Mouse (Mus musculus): ENCODE results near the gene Bst2. TPM values are rescaled to one million over a fixed set of nuclear protein-coding genes. Genes with fewer than 3 reads are reported as not detected.
"Not testable (repeated sequence)": the region's sequence is repeated elsewhere in the genome, so short reads cannot be mapped to it uniquely, and the experiment has no call there.

Gene Bst2
- polyA plus RNA-seq, 1 experiment from 2014 or later, result 10.8 TPM

GRCm38 (mm10) chr8:71547590-71547989 lies 10.3 kb upstream of the Bst2 start:
- H3K27me3 ChIP-seq (ENCODE audit: control insufficient read depth, insufficient read depth, low read length), result no peaks in the 10 kb centered on the region
- WGBS, result 80% methylated on average over 7 of the region's 7 CpGs
- no peak overlapping the region for H3K4me2 ChIP-seq (ENCODE audit: low read length)
- H3K9ac ChIP-seq (ENCODE audit: low read length), result no peak overlapping the region
- no peak overlapping the region for H3K27ac ChIP-seq (replicated peaks in 1 of 2; ENCODE audit: control insufficient read depth in 1 of 2, insufficient read depth in 1 of 2, low read depth in 2 of 2, low read length in 2 of 2)
- ATAC-seq (ENCODE audit: insufficient number of reproducible peaks, insufficient read depth, low FRiP score, low read depth), result no peak
- H3K36me3 ChIP-seq (ENCODE audit: control insufficient read depth, insufficient read depth, low read length), result peaks cover 34% of the 10 kb centered on the region
- H3K4me1 ChIP-seq (ENCODE audit: control insufficient read depth in 2 of 2, insufficient read depth in 2 of 2, low read length in 2 of 2), result peaks cover 5 to 6% of the 10 kb centered on the region in 2 experiments; a peak in 3 of 4 replicates
- no peak overlapping the region for H3K4me3 ChIP-seq (ENCODE audit: control insufficient read depth in 1 of 2, insufficient read depth in 1 of 2, low read depth in 1 of 2, low read length in 2 of 2)
- H3K9me3 ChIP-seq (ENCODE audit: control insufficient read depth, low read length), result no peaks in the 10 kb centered on the region

GRCm38 (mm10) chr8:71545053-71545452 lies 7.8 kb upstream of the Bst2 start:
- Histone ChIP-seq H3K9ac (ENCODE audit: low read length) (no peak overlapping the region), H3K27ac (replicated peaks in 1 of 2; ENCODE audit: control insufficient read depth in 1 of 2, insufficient read depth in 1 of 2, low read depth in 2 of 2, low read length in 2 of 2) (no peak overlapping the region), H3K4me2 (ENCODE audit: low read length) (no peak overlapping the region), H3K27me3 (ENCODE audit: control insufficient read depth, insufficient read depth, low read length) (no peaks in the 10 kb centered on the region), H3K4me1 (ENCODE audit: control insufficient read depth in 2 of 2, insufficient read depth in 2 of 2, low read length in 2 of 2) (peaks cover 2 to 6% of the 10 kb centered on the region in 2 experiments; a peak in 2 of 4 replicates), H3K9me3 (ENCODE audit: control insufficient read depth, low read length) (no peaks in the 10 kb centered on the region), H3K4me3 (ENCODE audit: control insufficient read depth in 1 of 2, insufficient read depth in 1 of 2, low read depth in 1 of 2, low read length in 2 of 2) (no peak overlapping the region), H3K36me3 (ENCODE audit: control insufficient read depth, insufficient read depth, low read length) (peaks cover 34% of the 10 kb centered on the region)
- WGBS, result 87% methylated on average over 11 of the region's 11 CpGs
- ATAC-seq (ENCODE audit: insufficient number of reproducible peaks, insufficient read depth, low FRiP score, low read depth), result no peak

DNA sequence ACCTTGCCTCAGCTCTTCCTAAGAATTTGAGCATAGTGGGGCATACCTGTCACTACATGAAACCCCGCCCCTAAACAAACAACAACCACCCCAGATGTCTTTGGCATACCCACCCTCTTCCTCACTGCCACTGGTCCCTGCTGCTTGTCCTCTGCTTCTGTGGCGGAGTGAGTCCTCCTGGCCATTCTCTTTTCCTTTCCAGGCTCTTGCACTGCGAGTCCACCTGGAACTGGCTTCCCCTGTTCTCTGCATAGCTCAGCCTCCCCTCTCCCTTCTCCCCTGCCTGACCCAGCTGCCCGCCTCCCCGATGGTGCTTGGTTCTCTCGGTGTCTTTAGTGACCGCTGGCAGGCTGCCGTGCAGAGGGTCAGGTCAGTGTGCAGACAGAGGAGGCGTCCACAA lies 6.5 kb upstream of the Bst2 start:
- no peaks in the 10 kb centered on the region for H3K9me3 ChIP-seq (ENCODE audit: control insufficient read depth, low read length)
- H3K27me3 ChIP-seq (ENCODE audit: control insufficient read depth, insufficient read depth, low read length), result no peaks in the 10 kb centered on the region
- peak overlapping the region; percentile 80; the same call in 1 of the 2 replicates for H3K9ac ChIP-seq (ENCODE audit: low read length)
- peak overlapping the region; percentile 85 for H3K4me2 ChIP-seq (ENCODE audit: low read length)
- H3K36me3 ChIP-seq (ENCODE audit: control insufficient read depth, insufficient read depth, low read length), result peaks cover 33% of the 10 kb centered on the region
- peak overlapping the region; percentile 69 to 89; a peak in 2 of 4 replicates for H3K4me3 ChIP-seq (ENCODE audit: control insufficient read depth in 1 of 2, insufficient read depth in 1 of 2, low read depth in 1 of 2, low read length in 2 of 2)
- WGBS, result 84% methylated on average over 9 of the region's 9 CpGs
- H3K27ac ChIP-seq (replicated peaks in 1 of 2; ENCODE audit: control insufficient read depth in 1 of 2, insufficient read depth in 1 of 2, low read depth in 2 of 2, low read length in 2 of 2), result no peak overlapping the region
- ATAC-seq (ENCODE audit: insufficient number of reproducible peaks, insufficient read depth, low FRiP score, low read depth), result no peak
- peaks cover 2 to 6% of the 10 kb centered on the region in 2 experiments; a peak in 2 of 4 replicates for H3K4me1 ChIP-seq (ENCODE audit: control insufficient read depth in 2 of 2, insufficient read depth in 2 of 2, low read length in 2 of 2)

GRCm38 (mm10) chr8:71542632-71543343 lies 5.5 kb upstream of the Bst2 start, which contains the start of gene Mvb12a:
Gene Mvb12a (plus strand): TSS chr8:71542922.
- H3K4me3 ChIP-seq (ENCODE audit: control insufficient read depth in 1 of 2, insufficient read depth in 1 of 2, low read depth in 1 of 2, low read length in 2 of 2), result peak within 1 kb of the TSS; percentile 69 to 89
- WGBS, result under 1% methylated on average over 51 of the region's 55 CpGs
- peaks cover 5 to 6% of the 10 kb centered on the region in 2 experiments; a peak in 2 of 4 replicates for H3K4me1 ChIP-seq (ENCODE audit: control insufficient read depth in 2 of 2, insufficient read depth in 2 of 2, low read length in 2 of 2)
- peak; percentile 90 for ATAC-seq (ENCODE audit: insufficient number of reproducible peaks, insufficient read depth, low FRiP score, low read depth)
- H3K9me3 ChIP-seq (ENCODE audit: control insufficient read depth, low read length), result no peaks in the 10 kb centered on the region
- peak within 1 kb of the TSS; percentile 80 for H3K9ac ChIP-seq (ENCODE audit: low read length)
- no peaks in the 10 kb centered on the region for H3K27me3 ChIP-seq (ENCODE audit: control insufficient read depth, insufficient read depth, low read length)
- peak within 1 kb of the TSS; percentile 47 to 57; a peak in 3 of 4 replicates for H3K27ac ChIP-seq (replicated peaks in 1 of 2; ENCODE audit: control insufficient read depth in 1 of 2, insufficient read depth in 1 of 2, low read depth in 2 of 2, low read length in 2 of 2)
- H3K4me2 ChIP-seq (ENCODE audit: low read length), result peak within 1 kb of the TSS; percentile 85
- peaks cover 23% of the 10 kb centered on the region for H3K36me3 ChIP-seq (ENCODE audit: control insufficient read depth, insufficient read depth, low read length)

DNA sequence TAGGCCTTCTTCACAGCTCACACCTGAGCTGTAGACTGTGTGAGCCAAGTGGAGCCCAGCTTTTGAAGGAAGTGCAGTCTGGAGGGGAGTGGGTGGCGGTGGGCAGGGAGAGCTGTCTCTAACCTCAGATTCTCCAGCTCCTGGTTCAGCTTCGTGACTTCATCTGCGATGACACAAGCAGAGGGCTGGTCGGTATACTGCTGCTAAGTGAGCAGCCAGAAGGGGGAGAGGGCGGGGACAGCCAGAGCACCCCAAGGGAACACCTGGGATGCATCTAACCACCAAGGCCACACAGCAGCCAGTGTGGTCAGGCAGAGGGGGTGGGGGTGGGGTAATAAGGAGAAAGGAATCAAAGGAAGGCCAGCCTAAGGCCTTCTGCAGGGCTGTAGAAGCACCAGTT lies 1.6 kb downstream of the Bst2 start:
- no peak for ATAC-seq (ENCODE audit: insufficient number of reproducible peaks, insufficient read depth, low FRiP score, low read depth)
- Histone ChIP-seq H3K27ac (replicated peaks in 1 of 2; ENCODE audit: control insufficient read depth in 1 of 2, insufficient read depth in 1 of 2, low read depth in 2 of 2, low read length in 2 of 2) (no peak overlapping the region), H3K27me3 (ENCODE audit: control insufficient read depth, insufficient read depth, low read length) (no peaks in the 10 kb centered on the region), H3K4me3 (ENCODE audit: control insufficient read depth in 1 of 2, insufficient read depth in 1 of 2, low read depth in 1 of 2, low read length in 2 of 2) (no peak overlapping the region), H3K4me1 (ENCODE audit: control insufficient read depth in 2 of 2, insufficient read depth in 2 of 2, low read length in 2 of 2) (peaks cover 0 to 5% of the 10 kb centered on the region in 2 experiments; a peak in 3 of 4 replicates), H3K36me3 (ENCODE audit: control insufficient read depth, insufficient read depth, low read length) (no peaks in the 10 kb centered on the region), H3K9me3 (ENCODE audit: control insufficient read depth, low read length) (no peaks in the 10 kb centered on the region), H3K9ac (ENCODE audit: low read length) (no peak overlapping the region; the same call in 1 of the 2 replicates), H3K4me2 (ENCODE audit: low read length) (peak overlapping the region; percentile 80; the same call in 1 of the 2 replicates)
- 65% methylated on average over 5 of the region's 5 CpGs for WGBS

DNA sequence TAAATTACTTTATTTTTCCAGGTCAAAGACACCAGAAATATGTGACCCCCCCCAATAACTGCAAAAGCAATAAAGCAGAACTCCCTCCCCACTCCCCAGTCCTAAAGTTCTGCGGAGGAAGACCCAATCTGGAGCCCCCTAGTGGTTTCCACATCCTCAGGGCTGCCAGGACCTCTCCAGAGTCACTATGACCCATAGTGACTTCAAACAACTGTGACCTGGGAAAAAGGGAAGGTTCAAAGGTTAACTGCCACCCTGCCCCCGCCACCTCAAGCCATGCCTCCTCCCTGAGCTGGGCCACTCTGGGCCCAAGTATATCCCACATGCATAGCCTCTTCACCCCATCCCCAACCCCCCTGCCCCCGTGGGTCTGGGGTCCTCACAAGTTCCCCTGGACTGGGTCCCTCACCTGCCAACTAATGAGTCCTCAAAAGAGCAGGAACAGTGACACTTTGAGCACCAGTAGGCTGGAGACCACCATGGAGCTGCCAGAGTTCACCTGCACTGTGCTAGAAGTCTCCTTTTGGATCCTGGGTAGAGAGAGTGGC lies 2.9 kb downstream of the Bst2 start:
- ATAC-seq (ENCODE audit: insufficient number of reproducible peaks, insufficient read depth, low FRiP score, low read depth), result no peak

DNA sequence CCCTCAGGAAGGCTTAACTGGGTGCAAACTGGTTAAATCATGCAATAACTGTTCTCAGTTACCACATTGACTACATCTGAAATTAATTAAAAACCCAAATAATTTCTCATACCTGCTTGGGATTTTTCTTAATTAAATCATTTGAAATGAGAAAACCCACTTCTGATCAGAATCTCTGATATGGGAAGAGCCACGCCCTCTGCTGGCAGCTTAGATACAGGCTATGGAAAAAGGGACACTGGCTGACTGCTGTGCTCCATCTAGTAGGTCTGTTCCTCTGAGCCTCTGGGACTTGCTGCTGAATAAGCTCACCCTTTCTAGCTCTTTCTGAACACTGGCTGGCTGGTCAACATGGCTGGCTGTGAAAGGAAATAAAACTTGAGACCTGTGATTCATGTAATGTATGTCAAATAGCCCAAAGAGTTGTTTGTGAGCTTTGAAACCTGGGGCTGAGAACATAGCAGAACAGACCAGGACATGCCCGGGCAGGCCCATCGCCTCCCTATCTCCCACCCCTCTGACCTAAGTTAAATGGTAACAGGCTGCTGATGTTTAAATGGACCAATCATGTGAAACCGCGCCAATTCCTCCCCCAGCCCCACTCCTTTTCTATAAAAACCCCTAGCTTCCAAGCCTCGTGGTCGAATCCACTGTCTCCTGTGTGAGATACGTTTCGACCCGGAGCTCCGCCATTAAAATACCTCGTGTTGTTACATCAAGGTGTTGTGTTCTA lies 6.4 kb downstream of the Bst2 start:
- WGBS, result 57% methylated on average over 5 of the region's 12 CpGs
- H3K4me3 ChIP-seq (ENCODE audit: control insufficient read depth in 1 of 2, insufficient read depth in 1 of 2, low read depth in 1 of 2, low read length in 2 of 2), result not testable (repeated sequence)

More for the DNA sequence above, 2.9 kb downstream of the Bst2 start:
- H3K4me2 ChIP-seq (ENCODE audit: low read length), result no peak overlapping the region
- peaks cover 0 to 5% of the 10 kb centered on the region in 2 experiments; a peak in 3 of 4 replicates for H3K4me1 ChIP-seq (ENCODE audit: control insufficient read depth in 2 of 2, insufficient read depth in 2 of 2, low read length in 2 of 2)
- no peaks in the 10 kb centered on the region for H3K36me3 ChIP-seq (ENCODE audit: control insufficient read depth, insufficient read depth, low read length)
- WGBS, result 42% methylated on average over 3 of the region's 3 CpGs
- H3K4me3 ChIP-seq (ENCODE audit: control insufficient read depth in 1 of 2, insufficient read depth in 1 of 2, low read depth in 1 of 2, low read length in 2 of 2), result no peak overlapping the region
- H3K9me3 ChIP-seq (ENCODE audit: control insufficient read depth, low read length), result no peaks in the 10 kb centered on the region
- H3K9ac ChIP-seq (ENCODE audit: low read length), result no peak overlapping the region
- no peaks in the 10 kb centered on the region for H3K27me3 ChIP-seq (ENCODE audit: control insufficient read depth, insufficient read depth, low read length)
- H3K27ac ChIP-seq (replicated peaks in 1 of 2; ENCODE audit: control insufficient read depth in 1 of 2, insufficient read depth in 1 of 2, low read depth in 2 of 2, low read length in 2 of 2), result no peak overlapping the region

More for the DNA sequence above, 6.4 kb downstream of the Bst2 start:
- ATAC-seq (ENCODE audit: insufficient number of reproducible peaks, insufficient read depth, low FRiP score, low read depth); H3K9ac ChIP-seq (ENCODE audit: low read length); H3K27me3 ChIP-seq (ENCODE audit: control insufficient read depth, insufficient read depth, low read length); H3K9me3 ChIP-seq (ENCODE audit: control insufficient read depth, low read length); H3K36me3 ChIP-seq (ENCODE audit: control insufficient read depth, insufficient read depth, low read length); H3K4me2 ChIP-seq (ENCODE audit: low read length): not testable (repeated sequence)
- peak overlapping the region in 1 of 2 experiments; percentile 28; a peak in 1 of 4 replicates for H3K27ac ChIP-seq (replicated peaks in 1 of 2; ENCODE audit: control insufficient read depth in 1 of 2, insufficient read depth in 1 of 2, low read depth in 2 of 2, low read length in 2 of 2)
- peaks cover 19 to 23% of the 10 kb centered on the region in 2 experiments for H3K4me1 ChIP-seq (ENCODE audit: control insufficient read depth in 2 of 2, insufficient read depth in 2 of 2, low read length in 2 of 2)

All from heart, embryonic 14.5 days (tissue).